Mouse (Mus musculus): ENCODE results near the gene Plcb1. TPM values are rescaled to one million over a fixed set of nuclear protein-coding genes. Genes with fewer than 3 reads are reported as not detected.

Plcb1 gene
- 14.5 and 16.2 TPM in 2 replicates for polyA plus RNA-seq (2015; fragmentation: Nextera tagmentation; extraction: Ambion mirVana)

DNA sequence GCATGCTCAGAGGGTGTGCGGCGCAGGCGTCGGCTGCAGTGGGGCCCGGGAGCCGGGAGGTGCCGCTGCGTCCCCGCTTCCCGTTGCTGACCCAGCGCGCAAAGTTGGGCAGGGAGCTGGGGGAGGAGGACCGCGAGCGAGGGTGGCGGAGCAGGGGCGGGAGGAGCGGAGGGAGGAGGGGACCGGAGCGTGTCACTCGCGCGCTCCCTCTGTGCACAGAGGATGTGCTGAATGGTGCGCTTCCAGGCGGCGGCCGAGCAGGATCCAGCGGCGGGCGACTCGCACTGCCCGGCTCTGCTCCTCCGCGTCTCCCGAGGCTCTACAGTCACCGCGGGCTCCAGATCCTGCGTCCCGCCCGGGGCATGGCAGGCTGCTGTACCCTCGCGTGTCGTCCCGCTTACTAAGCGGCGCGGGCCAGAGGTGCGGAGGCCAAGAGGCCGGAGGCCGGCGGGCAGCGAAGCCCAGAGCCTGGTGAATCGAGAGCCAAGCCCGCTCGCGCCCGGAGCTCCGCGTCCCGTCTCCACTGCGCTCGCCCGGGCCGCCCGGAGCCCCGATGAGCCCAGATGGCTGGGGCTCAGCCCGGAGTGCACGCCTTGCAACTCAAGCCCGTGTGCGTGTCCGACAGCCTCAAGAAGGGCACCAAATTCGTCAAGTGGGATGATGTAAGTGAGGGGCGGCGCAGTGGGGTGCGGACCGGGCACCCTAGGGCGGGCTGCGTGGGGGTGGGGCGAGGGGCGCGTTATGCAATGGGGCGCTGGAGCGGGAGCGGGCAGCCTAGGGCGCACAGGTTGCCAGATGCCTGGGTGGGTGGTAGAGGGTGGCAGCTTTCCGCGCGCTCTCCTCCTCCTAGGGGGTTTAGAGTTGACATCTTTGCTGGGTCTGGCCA lies at the start of gene Plcb1:
Gene Plcb1, plus strand, starts transcription at position 98 of the 886 bp plus-strand sequence.
- Histone ChIP-seq H3K36me3 (no peaks in the 10 kb centered on the region), H3K9me3 (no peaks in the 10 kb centered on the region), H3K27ac (peak within 1 kb of the TSS; percentile 60; the same call in 1 of the 2 replicates), H3K4me3 (peak within 1 kb of the TSS; percentile 77), H3K4me1 (peaks cover 14% of the 10 kb centered on the region), H3K9ac (peak within 1 kb of the TSS; percentile 75), H3K4me2 (peak within 1 kb of the TSS; percentile 91), H3K27me3 (no peaks in the 10 kb centered on the region)
- ATAC-seq (ENCODE audit: borderline replicate concordance, extremely low read depth, low FRiP score, low TSS enrichment), result peak; percentile 98
- under 1% methylated on average over 82 of the region's 88 CpGs for WGBS

DNA sequence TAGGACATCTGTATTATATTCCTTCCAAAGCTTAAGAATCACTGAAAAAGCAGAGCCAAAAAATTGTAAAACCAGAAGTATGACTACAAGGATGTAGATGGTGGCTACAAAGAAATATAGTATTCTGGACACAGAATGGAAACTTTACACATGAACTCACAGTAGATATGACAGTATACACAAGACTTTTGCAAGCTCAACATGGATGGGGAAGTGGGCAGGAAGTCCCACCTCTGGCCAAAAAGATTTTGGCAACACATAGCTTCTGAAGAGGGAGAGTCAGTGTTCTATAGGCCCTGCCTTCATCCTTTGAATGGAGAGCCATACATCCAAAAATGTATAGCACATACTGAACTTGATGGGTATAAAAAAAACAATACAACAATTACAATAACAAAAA lies 30.3 kb upstream of the Plcb1 start:
- Histone ChIP-seq H3K9ac (no peak overlapping the region), H3K4me1 (no peaks in the 10 kb centered on the region), H3K27me3 (no peaks in the 10 kb centered on the region), H3K27ac (no peak overlapping the region), H3K4me3 (no peak overlapping the region), H3K4me2 (no peak overlapping the region), H3K9me3 (no peaks in the 10 kb centered on the region), H3K36me3 (no peaks in the 10 kb centered on the region)
- ATAC-seq (ENCODE audit: borderline replicate concordance, extremely low read depth, low FRiP score, low TSS enrichment), result no peak

DNA sequence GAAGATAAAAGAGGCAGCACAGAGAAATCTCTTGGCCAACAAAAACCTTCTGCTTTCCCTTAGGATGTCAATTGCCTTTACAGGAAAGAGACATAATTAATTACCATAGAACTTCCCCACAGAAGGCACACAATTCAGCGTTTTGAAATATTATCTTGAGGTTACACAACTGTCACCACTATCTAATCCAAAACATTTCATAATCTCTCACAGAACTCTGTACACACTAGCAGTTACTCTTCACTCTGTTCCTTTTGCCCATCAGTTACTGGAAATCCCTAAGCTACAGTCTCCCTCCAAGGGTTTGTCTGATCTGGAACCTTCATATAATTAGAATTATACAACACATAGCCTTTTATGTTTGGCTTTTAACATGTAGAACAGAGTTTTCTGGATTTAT lies 29.8 kb upstream of the Plcb1 start:
- Histone ChIP-seq H3K27me3 (no peaks in the 10 kb centered on the region), H3K9ac (no peak overlapping the region), H3K9me3 (no peaks in the 10 kb centered on the region), H3K4me2 (no peak overlapping the region), H3K4me3 (no peak overlapping the region), H3K4me1 (no peaks in the 10 kb centered on the region), H3K27ac (no peak overlapping the region), H3K36me3 (no peaks in the 10 kb centered on the region)
- ATAC-seq (ENCODE audit: borderline replicate concordance, extremely low read depth, low FRiP score, low TSS enrichment), result no peak
- WGBS, result 29% methylated on average over 1 of the region's 1 CpGs

DNA sequence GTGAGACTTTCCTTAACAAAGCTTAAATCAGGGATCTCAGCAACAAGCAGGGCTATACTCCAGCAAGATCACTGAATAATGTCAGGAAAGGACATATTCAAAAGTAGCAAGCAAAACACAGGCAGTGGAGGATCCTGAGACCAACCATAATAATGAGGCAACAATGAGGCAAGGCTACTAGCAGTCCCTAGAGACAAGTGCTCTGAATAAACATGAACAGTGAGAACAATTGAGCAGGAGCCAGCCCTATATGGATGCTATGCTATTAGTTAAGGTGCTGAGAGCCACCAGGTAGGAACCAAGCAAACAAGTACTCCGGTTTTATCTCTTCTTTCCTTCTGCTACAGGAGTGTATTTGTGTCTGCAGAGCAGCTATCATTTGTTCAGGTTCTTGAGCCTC lies 24.8 kb upstream of the Plcb1 start:
- Histone ChIP-seq H3K27ac (no peak overlapping the region), H3K27me3 (no peaks in the 10 kb centered on the region), H3K4me1 (no peaks in the 10 kb centered on the region), H3K4me3 (no peak overlapping the region), H3K9ac (no peak overlapping the region), H3K9me3 (no peaks in the 10 kb centered on the region), H3K4me2 (no peak overlapping the region), H3K36me3 (no peaks in the 10 kb centered on the region)
- WGBS, result 84% methylated on average over 1 of the region's 1 CpGs
- ATAC-seq (ENCODE audit: borderline replicate concordance, extremely low read depth, low FRiP score, low TSS enrichment), result no peak

DNA sequence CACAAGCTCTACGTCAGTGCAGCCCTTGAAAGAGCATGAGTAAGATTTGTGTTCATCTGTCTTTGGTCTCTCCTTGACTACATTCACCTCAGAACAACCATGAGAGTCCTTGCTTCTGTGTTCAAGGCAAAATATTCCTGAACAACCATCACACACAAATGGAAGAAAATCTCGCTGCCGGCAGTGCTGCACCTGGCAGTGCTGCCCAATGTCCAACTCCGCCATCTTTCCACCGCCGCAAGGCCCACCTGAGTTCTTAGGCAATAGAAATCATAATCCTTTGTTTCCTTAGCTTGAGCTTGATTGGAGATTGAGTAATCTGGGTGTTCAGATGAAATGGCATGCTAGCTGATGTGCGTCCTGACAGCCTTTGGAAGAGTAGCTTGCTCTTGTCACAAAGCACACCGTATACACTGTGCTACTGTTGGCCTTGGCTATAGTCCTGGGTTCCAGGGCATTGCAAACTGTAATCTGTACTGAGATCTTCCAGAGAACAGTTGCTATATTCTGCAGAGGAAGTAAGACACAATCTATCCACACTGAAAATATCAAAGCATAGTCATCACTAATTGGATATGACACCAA lies 22.4 kb upstream of the Plcb1 start:
- no peaks in the 10 kb centered on the region for H3K36me3 ChIP-seq
- H3K4me3 ChIP-seq, result no peak overlapping the region
- no peaks in the 10 kb centered on the region for H3K27me3 ChIP-seq
- H3K27ac ChIP-seq, result no peak overlapping the region
- H3K9me3 ChIP-seq, result no peaks in the 10 kb centered on the region
- WGBS, result 91% methylated on average over 8 of the region's 8 CpGs
- H3K4me1 ChIP-seq, result no peaks in the 10 kb centered on the region
- H3K9ac ChIP-seq, result no peak overlapping the region
- ATAC-seq (ENCODE audit: borderline replicate concordance, extremely low read depth, low FRiP score, low TSS enrichment), result no peak
- no peak overlapping the region for H3K4me2 ChIP-seq

DNA sequence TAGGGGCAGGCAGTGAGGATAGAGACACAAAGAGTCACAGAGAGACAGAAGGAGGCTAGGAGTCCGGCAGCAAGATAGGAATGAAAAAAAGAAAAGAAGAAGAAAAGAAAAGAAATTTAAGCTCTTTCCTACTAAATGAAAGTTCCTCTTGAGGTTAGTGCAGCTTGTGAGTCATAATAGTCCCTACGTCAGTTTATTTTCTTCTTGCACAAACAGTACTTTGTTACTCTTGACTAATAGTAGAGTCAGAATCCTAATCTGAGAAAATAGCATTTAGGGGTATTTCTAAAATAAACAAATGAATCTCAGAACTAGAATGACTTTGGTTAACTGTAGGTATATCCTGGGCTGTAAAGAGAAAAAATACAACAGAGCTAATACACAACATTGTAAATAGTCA lies 21.4 kb upstream of the Plcb1 start:
- no peak overlapping the region for H3K27ac ChIP-seq
- no peaks in the 10 kb centered on the region for H3K9me3 ChIP-seq
- H3K4me3 ChIP-seq, result no peak overlapping the region
- no peak overlapping the region for H3K4me2 ChIP-seq
- ATAC-seq (ENCODE audit: borderline replicate concordance, extremely low read depth, low FRiP score, low TSS enrichment), result no peak
- H3K27me3 ChIP-seq, result no peaks in the 10 kb centered on the region
- no peaks in the 10 kb centered on the region for H3K36me3 ChIP-seq
- H3K9ac ChIP-seq, result no peak overlapping the region
- H3K4me1 ChIP-seq, result no peaks in the 10 kb centered on the region
- 86% methylated on average over 2 of the region's 2 CpGs for WGBS

DNA sequence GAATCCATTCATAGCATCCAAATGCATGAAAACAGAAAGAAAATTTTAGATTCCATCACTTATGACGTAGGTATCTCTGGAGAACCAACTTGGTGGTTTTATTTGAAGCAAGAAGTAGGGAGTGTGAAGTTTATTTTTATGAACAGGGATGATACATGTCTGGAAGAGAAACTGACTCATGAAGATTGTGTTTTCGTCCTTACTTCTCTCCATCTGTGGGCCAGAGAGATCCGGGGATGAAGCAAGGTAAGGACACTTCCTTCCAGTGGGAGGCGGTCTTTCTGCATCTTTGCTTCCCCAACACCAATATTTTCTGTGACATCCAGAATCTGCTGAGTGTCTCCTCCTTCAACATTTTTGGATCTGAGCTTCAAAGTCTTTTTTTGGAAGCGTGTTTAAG lies 6.0 kb upstream of the Plcb1 start:
- H3K4me1 ChIP-seq, result no peaks in the 10 kb centered on the region
- no peak overlapping the region for H3K27ac ChIP-seq
- H3K36me3 ChIP-seq, result no peaks in the 10 kb centered on the region
- no peak for ATAC-seq (ENCODE audit: borderline replicate concordance, extremely low read depth, low FRiP score, low TSS enrichment)
- H3K4me3 ChIP-seq, result no peak overlapping the region
- no peaks in the 10 kb centered on the region for H3K27me3 ChIP-seq
- WGBS, result 70% methylated on average over 5 of the region's 5 CpGs
- no peak overlapping the region for H3K4me2 ChIP-seq
- H3K9me3 ChIP-seq, result no peaks in the 10 kb centered on the region
- H3K9ac ChIP-seq, result no peak overlapping the region

DNA sequence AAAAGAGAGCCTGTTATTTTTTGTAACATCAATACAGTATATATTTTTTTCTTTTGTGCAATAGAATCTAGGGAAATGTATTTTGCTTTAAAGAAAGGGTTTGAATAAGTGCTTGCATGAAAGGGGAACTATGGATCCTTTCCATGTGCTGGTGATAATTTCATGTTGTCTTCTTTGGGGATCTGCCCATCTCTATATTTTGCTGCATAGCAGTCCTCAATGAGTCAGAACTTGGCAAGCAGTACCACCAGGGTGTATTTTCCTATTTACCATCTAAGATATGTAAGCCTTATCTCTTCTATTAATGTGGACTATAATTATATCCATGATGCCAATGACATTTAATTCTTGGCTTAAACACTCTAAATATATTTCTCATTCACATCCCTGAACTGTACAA lies 5.6 kb upstream of the Plcb1 start:
- H3K4me3 ChIP-seq, result no peak overlapping the region
- H3K9ac ChIP-seq, result no peak overlapping the region
- H3K27ac ChIP-seq, result no peak overlapping the region
- no peaks in the 10 kb centered on the region for H3K4me1 ChIP-seq
- no peaks in the 10 kb centered on the region for H3K27me3 ChIP-seq
- H3K4me2 ChIP-seq, result no peak overlapping the region
- no peak for ATAC-seq (ENCODE audit: borderline replicate concordance, extremely low read depth, low FRiP score, low TSS enrichment)
- H3K36me3 ChIP-seq, result no peaks in the 10 kb centered on the region
- no peaks in the 10 kb centered on the region for H3K9me3 ChIP-seq

DNA sequence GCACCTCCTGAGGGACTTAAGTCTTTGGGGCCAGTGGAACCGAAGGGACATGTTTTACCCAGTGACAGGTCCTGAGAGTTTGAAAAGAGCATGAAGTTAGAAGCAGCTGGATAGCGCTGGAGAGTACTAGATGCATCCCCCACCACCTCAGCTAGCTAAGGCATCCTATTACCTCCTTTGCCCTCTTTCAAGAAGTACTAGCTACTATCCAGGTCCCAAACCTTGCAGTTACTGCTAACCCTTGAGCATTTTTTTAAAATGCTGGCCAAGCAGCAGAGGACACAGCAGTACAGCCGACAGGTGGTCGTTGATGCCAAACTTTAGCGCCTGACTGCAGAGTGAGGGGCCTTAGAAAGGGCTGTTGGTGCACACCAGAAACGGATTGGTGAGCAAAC lies 986 bp downstream of the Plcb1 start:
- peak overlapping the region; percentile 75 for H3K9ac ChIP-seq
- peak overlapping the region; percentile 91 for H3K4me2 ChIP-seq
- H3K9me3 ChIP-seq, result no peaks in the 10 kb centered on the region
- peak overlapping the region; percentile 77 for H3K4me3 ChIP-seq
- WGBS, result 6% methylated on average over 6 of the region's 6 CpGs
- peaks cover 14% of the 10 kb centered on the region for H3K4me1 ChIP-seq
- no peaks in the 10 kb centered on the region for H3K36me3 ChIP-seq
- no peak overlapping the region for H3K27ac ChIP-seq
- no peak for ATAC-seq (ENCODE audit: borderline replicate concordance, extremely low read depth, low FRiP score, low TSS enrichment)
- no peaks in the 10 kb centered on the region for H3K27me3 ChIP-seq

DNA sequence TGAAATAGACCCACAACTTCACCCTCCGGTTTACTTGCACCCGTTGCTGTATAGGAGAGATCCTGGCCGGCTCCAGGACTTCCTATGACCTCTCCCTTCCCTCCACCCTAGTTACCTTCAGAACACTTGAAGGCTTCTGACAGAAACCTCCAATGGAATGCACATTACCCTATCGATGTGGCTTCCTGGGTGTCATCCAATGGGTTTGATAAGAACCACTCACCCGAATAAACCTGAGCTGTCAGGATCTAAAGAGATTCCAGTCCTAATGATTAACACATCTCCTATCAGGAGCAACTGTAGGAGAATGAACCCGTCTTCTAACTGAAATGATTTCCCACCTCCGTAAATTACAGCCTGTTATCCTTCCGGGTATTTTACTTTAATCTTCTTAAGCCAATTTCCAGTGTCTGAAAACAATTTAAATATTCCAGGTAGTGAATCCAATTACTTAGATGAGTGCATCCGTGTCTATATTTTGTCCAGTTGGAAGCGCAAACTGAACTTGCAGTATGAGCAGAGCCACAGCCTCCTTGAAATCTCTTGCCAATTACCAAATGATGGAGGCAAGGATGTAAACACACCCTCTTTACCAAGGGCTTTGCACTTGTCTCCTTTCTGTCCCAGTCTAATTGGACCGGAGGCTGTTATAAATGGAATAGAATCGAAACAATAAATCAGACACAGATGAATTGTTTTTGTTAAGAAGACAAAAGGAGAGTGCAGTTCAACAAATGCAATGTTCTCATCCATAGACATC lies 1.6 kb downstream of the Plcb1 start:
- no peaks in the 10 kb centered on the region for H3K36me3 ChIP-seq
- H3K4me1 ChIP-seq, result peaks cover 14% of the 10 kb centered on the region
- ATAC-seq (ENCODE audit: borderline replicate concordance, extremely low read depth, low FRiP score, low TSS enrichment), result no peak
- H3K4me3 ChIP-seq, result peak overlapping the region; percentile 77
- peak overlapping the region; percentile 11; the same call in 1 of the 2 replicates for H3K9ac ChIP-seq
- WGBS, result 47% methylated on average over 12 of the region's 12 CpGs
- no peak overlapping the region for H3K27ac ChIP-seq
- H3K9me3 ChIP-seq, result no peaks in the 10 kb centered on the region
- no peaks in the 10 kb centered on the region for H3K27me3 ChIP-seq
- peak overlapping the region; percentile 91 for H3K4me2 ChIP-seq

DNA sequence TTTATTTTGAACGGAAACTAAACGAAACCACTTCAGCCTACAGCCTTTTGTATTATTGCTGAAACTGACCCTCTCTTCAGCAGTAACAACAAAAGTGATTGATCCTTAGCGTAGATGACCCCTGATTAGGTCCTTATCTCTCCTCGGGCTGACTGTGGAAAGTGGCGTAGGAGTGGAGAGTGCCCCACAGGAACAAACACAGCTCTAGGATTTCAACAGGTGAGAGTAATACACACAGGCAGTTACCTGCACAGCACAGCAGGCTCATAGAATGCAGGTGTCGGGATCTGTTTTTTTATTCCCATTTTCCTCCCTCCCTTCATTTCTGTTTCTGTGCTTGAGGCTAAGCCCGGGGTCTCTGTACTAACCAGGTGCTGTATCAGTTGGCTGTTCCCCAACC lies 7.1 kb downstream of the Plcb1 start:
- H3K9ac ChIP-seq, result no peak overlapping the region
- H3K4me1 ChIP-seq, result peaks cover 8% of the 10 kb centered on the region; the same call in 1 of the 2 replicates
- ATAC-seq (ENCODE audit: borderline replicate concordance, extremely low read depth, low FRiP score, low TSS enrichment), result no peak
- no peak overlapping the region for H3K27ac ChIP-seq
- 44% methylated on average over 7 of the region's 7 CpGs for WGBS
- no peaks in the 10 kb centered on the region for H3K36me3 ChIP-seq
- no peaks in the 10 kb centered on the region for H3K27me3 ChIP-seq
- H3K4me2 ChIP-seq, result no peak overlapping the region; the same call in 1 of the 2 replicates
- no peaks in the 10 kb centered on the region for H3K9me3 ChIP-seq
- no peak overlapping the region for H3K4me3 ChIP-seq

DNA sequence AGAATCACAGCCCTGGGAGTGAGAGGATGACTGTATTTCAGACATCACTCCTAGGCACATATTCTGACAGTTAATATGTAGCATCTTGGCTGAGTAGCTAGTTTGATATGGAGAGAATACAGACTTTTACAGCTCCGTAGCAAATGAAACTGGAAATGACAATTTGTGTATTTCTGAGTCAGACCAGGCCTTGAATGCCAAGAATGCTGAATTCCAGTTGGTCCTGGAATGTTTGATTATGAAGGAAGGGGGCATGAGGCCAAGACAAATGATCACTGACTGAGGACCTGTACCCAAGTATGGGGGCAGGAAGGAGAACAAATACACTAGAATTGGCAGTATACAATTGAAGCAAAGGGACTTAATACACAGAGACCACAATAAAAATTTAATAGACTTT lies 14.4 kb downstream of the Plcb1 start:
- peaks cover 13% of the 10 kb centered on the region for H3K4me1 ChIP-seq
- no peaks in the 10 kb centered on the region for H3K9me3 ChIP-seq
- ATAC-seq (ENCODE audit: borderline replicate concordance, extremely low read depth, low FRiP score, low TSS enrichment), result no peak
- H3K4me3 ChIP-seq, result no peak overlapping the region
- H3K9ac ChIP-seq, result no peak overlapping the region
- no peak overlapping the region for H3K4me2 ChIP-seq
- 14% methylated on average over 1 of the region's 1 CpGs for WGBS
- H3K27ac ChIP-seq, result no peak overlapping the region
- H3K27me3 ChIP-seq, result no peaks in the 10 kb centered on the region
- H3K36me3 ChIP-seq, result no peaks in the 10 kb centered on the region

Measured in lung, embryonic 15.5 days (tissue).